Mouse (Mus musculus) spleen, adult 10 weeks (tissue): Measurements from ENCODE around the gene Tnc. TPM values are rescaled to one million over a fixed set of nuclear protein-coding genes. Genes with fewer than 3 reads are reported as not detected.

Experiments
- polyA plus RNA-seq: library from polyadenylated mRNA; stranded (reverse); fragments of 350-450 nt; fragmentation: Illumina TruSeq; extraction: RNeasy Lipid Tissue Mini Kit (QIAGEN cat#74804); gene quantifications from one replicate; pipeline ENCODE4 v1.2.3, GENCODE M21; 2015; ENCODE audit warnings: low replicate concordance; ENCODE audit not compliant: insufficient read depth

The Tnc gene
- 0.87 TPM for polyA plus RNA-seq

GRCm38 (mm10) chr4:64046831-64047493 lies at the start of gene Tnc:
Gene Tnc (minus strand): TSS chr4:64047015.

Other genes with a start within 250 kb of the Tnc start
- gene Tnfsf8, start 185.7 kb downstream of the Tnc start, polyA plus RNA-seq, result 17.1 TPM